Comparison of ENCODE assay signal across 7 mouse cellular contexts in the genomic region with DNA sequence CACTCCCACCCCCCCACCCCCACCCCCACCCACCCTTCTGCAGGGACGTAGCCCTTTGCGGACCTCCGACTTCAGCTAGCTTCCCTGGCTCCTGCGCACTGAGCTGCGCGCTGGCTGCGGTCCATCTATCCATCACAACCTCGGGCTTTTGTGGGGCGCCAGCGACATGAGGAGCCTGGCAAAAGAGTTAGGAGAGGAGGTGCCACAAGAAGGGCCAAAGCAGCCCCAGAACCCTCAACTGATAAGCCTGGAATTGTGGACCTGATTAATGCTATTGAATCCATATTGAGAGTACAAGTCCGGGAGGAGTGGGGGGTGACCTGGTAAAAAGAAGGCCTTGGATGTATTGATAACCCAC. TPM values are rescaled to one million over a fixed set of nuclear protein-coding genes. Genes with fewer than 3 reads are reported as not detected.
DNase-seq lines count a peak whose midpoint lies in the region; ATAC-seq and TF ChIP-seq lines count a peak whose summit lies in the region.

No protein-coding gene starts in this region.

- TF ChIP-seq CTCF in lung, embryonic 14.5 days (IDR thresholded peaks at IDR 0.05; ENCODE audit: low read depth) = no peak
- TF ChIP-seq CTCF in lung, adult 2 months (IDR thresholded peaks at IDR 0.05; ENCODE audit: insufficient read depth, low read length) = no peak
- no peak for TF ChIP-seq CTCF in intestine, postnatal 0 days (IDR thresholded peaks at IDR 0.05; ENCODE audit: low read depth)

- peaks cover 5% of the 10 kb centered on the region; the same call in 1 of the 2 replicates for H3K4me1 ChIP-seq in lung, embryonic 14.5 days (ENCODE audit: insufficient read depth)
- peaks cover 8% of the 10 kb centered on the region; the same call in 1 of the 2 replicates for H3K4me1 ChIP-seq in lung, adult 2 months (ENCODE audit: control insufficient read depth, insufficient read depth, low read length)
- H3K4me1 ChIP-seq in forebrain, embryonic 12.5 days = peaks cover 39% of the 10 kb centered on the region
- peaks cover 7% of the 10 kb centered on the region for H3K4me1 ChIP-seq in intestine, postnatal 0 days (replicated peaks; ENCODE audit: control insufficient read depth, insufficient read depth, low read length)
- peaks cover 51% of the 10 kb centered on the region for H3K4me1 ChIP-seq in neural tube, embryonic 15.5 days

- H3K9me3 ChIP-seq in lung, embryonic 14.5 days (ENCODE audit: low read depth, low read length) = no peaks in the 10 kb centered on the region
- H3K9me3 ChIP-seq in forebrain, embryonic 12.5 days = no peaks in the 10 kb centered on the region
- no peaks in the 10 kb centered on the region for H3K9me3 ChIP-seq in intestine, postnatal 0 days (ENCODE audit: control insufficient read depth)
- no peaks in the 10 kb centered on the region for H3K9me3 ChIP-seq in neural tube, embryonic 15.5 days (replicated peaks)

- peak overlapping the region; percentile 97 for H3K4me2 ChIP-seq in lung, embryonic 14.5 days
- peak overlapping the region; percentile 71 for H3K4me2 ChIP-seq in forebrain, embryonic 12.5 days
- H3K4me2 ChIP-seq in intestine, postnatal 0 days (replicated peaks; ENCODE audit: low read depth) = peak overlapping the region; percentile 95
- peak overlapping the region; percentile 80 for H3K4me2 ChIP-seq in neural tube, embryonic 15.5 days

- DNase-seq in lung, embryonic 14.5 days = peak; percentile 57
- no peak for DNase-seq in lung, adult 2 months
- no peak for DNase-seq in yolk sac, embryonic 10.5 days (ENCODE audit: low spot score)
- no peak for DNase-seq in adrenal gland, postnatal 25 days

- under 1% methylated on average over 11 of the region's 11 CpGs for WGBS in lung, embryonic 14.5 days
- 2% methylated on average over 11 of the region's 11 CpGs for WGBS in lung, adult 2 months
- WGBS in forebrain, embryonic 12.5 days = under 1% methylated on average over 11 of the region's 11 CpGs
- WGBS in intestine, postnatal 0 days = 2% methylated on average over 11 of the region's 11 CpGs
- WGBS in neural tube, embryonic 15.5 days = under 1% methylated on average over 11 of the region's 11 CpGs

- no peak for ATAC-seq in lung, embryonic 14.5 days (ENCODE audit: insufficient read depth)
- ATAC-seq in forebrain, embryonic 12.5 days (ENCODE audit: low FRiP score) = peak; percentile 36
- ATAC-seq in intestine, postnatal 0 days = no peak
- no peak; the same call in 1 of the 2 replicates for ATAC-seq in neural tube, embryonic 15.5 days (ENCODE audit: low FRiP score)

- 0 out of 2 replicates have a peak, but pooled peaks cover under 1% of the 10 kb centered on the region for H3K36me3 ChIP-seq in lung, embryonic 14.5 days (ENCODE audit: insufficient read depth)
- H3K36me3 ChIP-seq in forebrain, embryonic 12.5 days (replicated peaks) = no peaks in the 10 kb centered on the region
- H3K36me3 ChIP-seq in intestine, postnatal 0 days (ENCODE audit: control insufficient read depth, insufficient read depth) = no peaks in the 10 kb centered on the region
- peaks cover 6% of the 10 kb centered on the region; the same call in 1 of the 2 replicates for H3K36me3 ChIP-seq in neural tube, embryonic 15.5 days

- no peak overlapping the region for H3K27ac ChIP-seq in lung, embryonic 14.5 days (ENCODE audit: low read depth)
- peak overlapping the region; percentile 88 for H3K27ac ChIP-seq in forebrain, embryonic 12.5 days
- H3K27ac ChIP-seq in intestine, postnatal 0 days (ENCODE audit: low read depth, low read length) = no peak overlapping the region
- H3K27ac ChIP-seq in neural tube, embryonic 15.5 days (replicated peaks) = peak overlapping the region; percentile 75

- no peak overlapping the region for H3K9ac ChIP-seq in lung, embryonic 14.5 days
- H3K9ac ChIP-seq in forebrain, embryonic 12.5 days = peak overlapping the region; percentile 71
- no peak overlapping the region for H3K9ac ChIP-seq in intestine, postnatal 0 days (ENCODE audit: low read depth, low read length)
- H3K9ac ChIP-seq in neural tube, embryonic 15.5 days (replicated peaks) = peak overlapping the region; percentile 40

- no peak for TF ChIP-seq POLR2A in lung, adult 2 months (IDR thresholded peaks at IDR 0.05; ENCODE audit: borderline replicate concordance, extremely low read depth, low read depth, low read length)

- H3K4me3 ChIP-seq in lung, embryonic 14.5 days (ENCODE audit: low read depth, low read length) = peak overlapping the region; percentile 64
- no peak overlapping the region for H3K4me3 ChIP-seq in lung, adult 2 months (replicated peaks; ENCODE audit: extremely low read depth, low read depth, low read length)
- peak overlapping the region; percentile 83 for H3K4me3 ChIP-seq in forebrain, embryonic 12.5 days (replicated peaks)
- H3K4me3 ChIP-seq in intestine, postnatal 0 days (ENCODE audit: low read depth, low read length) = peak overlapping the region; percentile 49
- peak overlapping the region; percentile 91 for H3K4me3 ChIP-seq in neural tube, embryonic 15.5 days (replicated peaks)

- H3K27me3 ChIP-seq in lung, embryonic 14.5 days (ENCODE audit: insufficient read depth, low read length) = peaks cover 25% of the 10 kb centered on the region; the same call in 1 of the 2 replicates
- peaks cover 19% of the 10 kb centered on the region for H3K27me3 ChIP-seq in forebrain, embryonic 12.5 days
- H3K27me3 ChIP-seq in intestine, postnatal 0 days (replicated peaks; ENCODE audit: control insufficient read depth, insufficient read depth, low read length) = peaks cover 45% of the 10 kb centered on the region
- H3K27me3 ChIP-seq in neural tube, embryonic 15.5 days (replicated peaks) = 0 out of 2 replicates have a peak, but pooled peaks cover 3% of the 10 kb centered on the region

RNA-seq across cellular contexts. Expression of a gene that starts 0.3 kb away (rescaled TPM):
- polyA plus RNA-seq in lung, embryonic 14.5 days (2014; fragmentation: Nextera tagmentation; extraction: Ambion mirVana) = 2.2 and 3.4 TPM in 2 replicates
- 1.8 and 2.6 TPM in 2 replicates for polyA plus RNA-seq in lung, adult 2 months (2012; rRNA removed)
- 38.8 and 42.6 TPM in 2 replicates for polyA plus RNA-seq in forebrain, embryonic 12.5 days (2016; fragmentation: Nextera tagmentation; extraction: Ambion mirVana)
- 0.87 and 0.93 TPM in 2 replicates for polyA plus RNA-seq in intestine, postnatal 0 days (2015; fragmentation: Nextera tagmentation; extraction: Ambion mirVana)
- polyA plus RNA-seq in neural tube, embryonic 15.5 days (2015; fragmentation: Nextera tagmentation; extraction: Ambion mirVana) = 67.0 and 84.1 TPM in 2 replicates
- total RNA-seq in adrenal gland, postnatal 25 days (2021) = 0.67 and 1.1 TPM in 2 replicates

RNA-seq across cellular contexts. Expression of a gene that starts 3.1 kb away (rescaled TPM):
- 29.8 and 30.6 TPM in 2 replicates for polyA plus RNA-seq in lung, embryonic 14.5 days (2014; fragmentation: Nextera tagmentation; extraction: Ambion mirVana)
- polyA plus RNA-seq in lung, adult 2 months (2012; rRNA removed) = 9.2 and 14.0 TPM in 2 replicates
- 41.0 and 41.3 TPM in 2 replicates for polyA plus RNA-seq in forebrain, embryonic 12.5 days (2016; fragmentation: Nextera tagmentation; extraction: Ambion mirVana)
- polyA plus RNA-seq in intestine, postnatal 0 days (2015; fragmentation: Nextera tagmentation; extraction: Ambion mirVana) = 6.8 TPM in 2 replicates
- 34.3 and 37.5 TPM in 2 replicates for polyA plus RNA-seq in neural tube, embryonic 15.5 days (2015; fragmentation: Nextera tagmentation; extraction: Ambion mirVana)
- 16.7 and 18.1 TPM in 2 replicates for total RNA-seq in adrenal gland, postnatal 25 days (2021)

RNA-seq across cellular contexts. Expression of a gene that starts 37.8 kb away (rescaled TPM):
- 39.4 and 40.9 TPM in 2 replicates for polyA plus RNA-seq in lung, embryonic 14.5 days (2014; fragmentation: Nextera tagmentation; extraction: Ambion mirVana)
- 13.0 and 21.4 TPM in 2 replicates for polyA plus RNA-seq in lung, adult 2 months (2012; rRNA removed)
- 69.7 and 71.1 TPM in 2 replicates for polyA plus RNA-seq in forebrain, embryonic 12.5 days (2016; fragmentation: Nextera tagmentation; extraction: Ambion mirVana)
- polyA plus RNA-seq in intestine, postnatal 0 days (2015; fragmentation: Nextera tagmentation; extraction: Ambion mirVana) = 30.8 and 34.7 TPM in 2 replicates
- polyA plus RNA-seq in neural tube, embryonic 15.5 days (2015; fragmentation: Nextera tagmentation; extraction: Ambion mirVana) = 47.3 and 50.7 TPM in 2 replicates
- total RNA-seq in adrenal gland, postnatal 25 days (2021) = 54.9 and 77.9 TPM in 2 replicates

Comparison
In these comparisons a context has a peak if more than half of its experiments do, and no peak if none do; other contexts are left out.
1. H3K27ac ChIP-seq: peak in forebrain, embryonic 12.5 days (single experiment) and neural tube, embryonic 15.5 days (single experiment); none in lung, embryonic 14.5 days (single experiment) and intestine, postnatal 0 days (single experiment).
2. H3K9ac ChIP-seq: peak in forebrain, embryonic 12.5 days (single experiment) and neural tube, embryonic 15.5 days (single experiment); none in lung, embryonic 14.5 days (single experiment) and intestine, postnatal 0 days (single experiment).
3. Peak in every context shown above with its lines, with median percentiles within 50 percentile points of each other: H3K4me2 ChIP-seq.